Mouse (Mus musculus) inflammation-experienced regulatory T-cells, adult 6 months (primary cell): ENCODE results near the gene Gabrd. TPM values are rescaled to one million over a fixed set of nuclear protein-coding genes. Genes with fewer than 3 reads are reported as not detected.

ENCODE experiments used
- ATAC-seq: one replicate; pipeline ENCODE4 v1.8.0; 2017
- polyA plus RNA-seq, 3 experiments: library from polyadenylated mRNA; unstranded; fragments of 100-300 nt; shearing (Covaris generic); gene quantifications; one replicate each; pipeline ENCODE4 v1.2.1; 2017

The Gabrd gene
- polyA plus RNA-seq, 3 experiments from 2014 or later = 1.1 TPM; not detected in 2

DNA sequence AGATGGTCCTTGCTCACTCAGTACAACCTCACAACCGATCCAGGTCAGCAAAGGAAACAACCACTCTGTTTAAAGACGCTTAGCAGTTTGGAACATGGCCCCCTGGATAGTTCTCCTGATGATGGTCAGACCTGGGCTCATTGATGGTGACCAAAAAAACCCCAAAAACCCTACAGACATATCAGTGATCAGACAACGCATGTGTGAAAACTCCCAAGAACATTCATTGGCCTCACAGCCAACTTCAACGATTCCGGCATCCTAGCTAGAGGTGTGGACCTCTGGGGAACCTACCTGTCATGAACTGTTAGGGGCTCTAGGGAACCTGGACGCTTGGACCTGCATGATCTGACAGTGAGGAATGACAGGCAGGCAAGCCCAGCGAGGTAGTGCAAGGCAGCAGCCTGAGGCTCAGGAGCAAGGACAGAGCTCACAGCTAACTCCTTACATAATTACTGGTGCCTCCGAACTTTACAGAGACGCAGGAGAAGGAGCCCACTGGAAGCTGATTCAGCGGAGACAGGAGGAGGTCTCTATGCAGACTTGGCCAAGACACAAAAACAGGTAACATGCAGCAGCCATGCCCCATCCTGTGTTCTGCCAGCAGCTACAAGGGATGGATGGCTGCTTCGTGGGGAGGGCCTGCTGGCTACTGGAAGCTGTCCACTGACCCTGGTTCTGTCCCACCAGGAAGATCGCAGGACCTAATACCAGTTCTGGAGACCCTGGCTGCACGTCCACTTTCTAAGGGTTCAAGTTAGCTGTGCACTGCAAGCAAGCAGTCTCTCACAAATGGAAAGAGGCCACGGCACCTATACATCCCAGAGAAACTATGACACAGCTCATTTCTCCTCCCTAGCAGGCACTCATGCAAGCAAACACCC, 54.3 kb downstream of the Gabrd start:
- ATAC-seq = no peak

DNA sequence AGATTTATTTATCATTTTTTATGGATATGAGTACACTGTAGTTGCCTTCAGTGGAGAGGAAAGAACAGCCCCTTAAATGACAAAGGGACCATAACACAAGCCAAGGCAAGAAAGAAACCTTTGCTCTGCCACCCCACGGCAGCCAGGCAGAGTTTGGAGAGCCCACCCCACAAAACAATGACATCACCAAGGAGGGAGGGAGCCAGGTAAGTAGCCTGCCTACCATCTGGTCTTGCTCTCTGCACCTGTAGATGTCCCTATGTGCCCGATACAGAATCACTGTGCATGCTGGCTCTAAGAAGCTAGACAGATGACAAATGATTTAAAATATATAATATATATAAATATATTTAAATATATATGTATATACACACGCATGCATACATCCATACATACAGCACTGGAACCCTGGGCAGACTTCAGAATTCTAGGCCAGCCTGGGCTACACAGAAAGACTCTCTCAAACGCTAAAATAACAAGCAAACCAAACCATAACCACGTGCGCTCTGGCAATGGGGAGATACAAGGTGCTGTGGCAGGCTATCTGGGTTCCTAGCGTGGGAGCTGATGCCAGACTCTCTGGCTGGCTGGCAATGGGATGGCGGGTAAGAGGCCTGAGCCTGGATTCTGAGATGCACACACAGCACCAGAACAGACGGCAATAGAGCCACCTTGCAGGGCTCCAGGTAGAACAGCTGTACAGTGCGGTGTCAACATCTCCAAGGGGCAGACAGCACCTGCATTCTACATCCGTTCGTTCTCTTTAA, 61.4 kb downstream of the Gabrd start:
- ATAC-seq = no peak

Other genes with a start within 250 kb of the Gabrd start
- 10 to 100 TPM; 10.7 to 26.8 (median 26.8) TPM for gene Ski, start 175.5 kb downstream of the Gabrd start, polyA plus RNA-seq
- gene Faap20, start 148.3 kb downstream of the Gabrd start, polyA plus RNA-seq = 10 to 100 TPM; 44.3 to 57.3 (median 51.6) TPM
- gene Prkcz, start 36.8 kb downstream of the Gabrd start, polyA plus RNA-seq = 10 to 100 TPM in 2 of 3 experiments, 1 to 10 TPM in 1; 9.8 to 14.1 (median 11.4) TPM
- 1 to 10 TPM in 2 of 3 experiments, under 1 TPM in 1; 0.47 to 3.1 (median 3.1) TPM for gene Cfap74, start 11.1 kb upstream of the Gabrd start, polyA plus RNA-seq
- not detected for gene Tmem52, start 71.0 kb upstream of the Gabrd start, polyA plus RNA-seq
- 100 to 1,000 TPM in 1 of 3 experiments, 10 to 100 TPM in 2; 86.6 to 332 (median 86.7) TPM for gene Gnb1, start 93.2 kb upstream of the Gabrd start, polyA plus RNA-seq
- gene Nadk, start 164.3 kb upstream of the Gabrd start, polyA plus RNA-seq = 10 to 100 TPM; 50.9 to 55.9 (median 53.2) TPM
- 1 to 10 TPM; 7.9 to 9.1 (median 8.5) TPM for gene Slc35e2, start 203.3 kb upstream of the Gabrd start, polyA plus RNA-seq
- 100 to 1,000 TPM in 2 of 3 experiments, 10 to 100 TPM in 1; 75.2 to 139 (median 116) TPM for gene Cdk11b, start 226.7 kb upstream of the Gabrd start, polyA plus RNA-seq
- gene Gm10563, start 247.3 kb upstream of the Gabrd start, polyA plus RNA-seq = 1 to 10 TPM in 1 of 3 experiments, not detected in 2; 1.7 TPM